Mouse (Mus musculus) adrenal gland, adult 2 months (tissue): ENCODE measurements around the gene Syne2. TPM values are rescaled to one million over a fixed set of nuclear protein-coding genes. Genes with fewer than 3 reads are reported as not detected.
"Not testable (repeated sequence)": the region's sequence is repeated elsewhere in the genome, so short reads cannot be mapped to it uniquely, and the experiment has no call there.

Source experiments
- DNase-seq: peaks from one replicate; pipeline ENCODE4 v3.0.0; 2021
- long read RNA-seq: library from polyadenylated mRNA; stranded (forward); transcript quantifications from one replicate; pipeline ENCODE4 v2.0.0, GENCODE M21; 2021
- polyA plus RNA-seq: library from polyadenylated mRNA; depleted of rRNA; stranded (reverse); fragments of >200 nt; gene quantifications from 2 replicates; pipeline ENCODE4 v1.2.3, GENCODE M21; 2012; rRNA removed
- total RNA-seq, 2 experiments: library from RNA; stranded (reverse); gene quantifications; 2 replicates each; pipeline ENCODE4 v1.2.3; 2021

Gene Syne2
- total RNA-seq (10 to 100 TPM; 44.3 to 45.1 TPM), polyA plus RNA-seq (19.1 and 19.5 TPM in 2 replicates)
- long read RNA-seq, partial matches to known transcripts: 2 of 6 reads
- long read RNA-seq, other reads (novel, unspliced or antisense): 4 of 6 reads

GRCm38 (mm10) chr12:75817959-75818452 is at the start of gene Syne2:
Gene Syne2, plus strand, starts transcription at chr12:75818134.
- peak; percentile 92 for DNase-seq

- no peak for DNase-seq
Measured at GRCm38 (mm10) chr12:75771410-75771809, 46.5 kb upstream of the Syne2 start.

GRCm38 (mm10) chr12:75772424-75773034 is 45.4 kb upstream of the Syne2 start:
- DNase-seq: peak; percentile 65

- no peak for DNase-seq
Measured at GRCm38 (mm10) chr12:75781445-75781844, 36.5 kb upstream of the Syne2 start.

GRCm38 (mm10) chr12:75781995-75782394 is 35.9 kb upstream of the Syne2 start:
- DNase-seq: no peak

GRCm38 (mm10) chr12:75784271-75784751 is 33.6 kb upstream of the Syne2 start:
- DNase-seq: no peak

GRCm38 (mm10) chr12:75786681-75787080 is 31.3 kb upstream of the Syne2 start:
- DNase-seq: not testable (repeated sequence)

GRCm38 (mm10) chr12:75789451-75789850 is 28.5 kb upstream of the Syne2 start:
- DNase-seq: no peak

- no peak for DNase-seq
Measured at GRCm38 (mm10) chr12:75794527-75794926, 23.4 kb upstream of the Syne2 start.

GRCm38 (mm10) chr12:75796510-75796909 is 21.4 kb upstream of the Syne2 start:
- peak; percentile 29 for DNase-seq

- peak; percentile 33 for DNase-seq
Measured at GRCm38 (mm10) chr12:75806281-75806680, 11.7 kb upstream of the Syne2 start.

- DNase-seq: peak; percentile 69
Measured at GRCm38 (mm10) chr12:75813766-75814165, 4.2 kb upstream of the Syne2 start.

- DNase-seq: no peak
Measured at GRCm38 (mm10) chr12:75814551-75814950, 3.4 kb upstream of the Syne2 start.

- DNase-seq: peak; percentile 32
Measured at GRCm38 (mm10) chr12:75816981-75817856, 715 bp upstream of the Syne2 start.

GRCm38 (mm10) chr12:75818453-75819434 is 810 bp downstream of the Syne2 start:
- peak; percentile 89 for DNase-seq

- DNase-seq: no peak
Measured at GRCm38 (mm10) chr12:75819481-75819880, 1.5 kb downstream of the Syne2 start.

- peak; percentile 70 for DNase-seq
Measured at GRCm38 (mm10) chr12:75820216-75820615, 2.3 kb downstream of the Syne2 start.

GRCm38 (mm10) chr12:75822122-75822521 is 4.2 kb downstream of the Syne2 start:
- DNase-seq: no peak

- DNase-seq: no peak
Measured at GRCm38 (mm10) chr12:75823475-75823874, 5.5 kb downstream of the Syne2 start.

GRCm38 (mm10) chr12:75825458-75825857 is 7.5 kb downstream of the Syne2 start:
- no peak for DNase-seq

GRCm38 (mm10) chr12:75826699-75827353 is 8.9 kb downstream of the Syne2 start:
- DNase-seq: peak; percentile 31
